Mouse (Mus musculus) heart, postnatal 25 days (tissue): ENCODE measurements around the gene Daam1. TPM values are rescaled to one million over a fixed set of nuclear protein-coding genes. Genes with fewer than 3 reads are reported as not detected.

ENCODE experiments used
- DNase-seq: peaks from one replicate; pipeline ENCODE4 v3.0.0; 2022; ENCODE audit warnings: low spot score
- intact Hi-C: fragments of 180-260 bp; cut with DNase I; formaldehyde crosslinking; loops from one replicate; pipeline ENCODE4 v1.15.1; 2025
- total RNA-seq, 2 experiments: library from RNA; stranded (reverse); gene quantifications; 2 replicates each; pipeline ENCODE4 v1.2.3; 2021

The Daam1 gene
- total RNA-seq, 2 experiments from 2014 or later, result 78.6 to 79.5 TPM

GRCm38 (mm10) chr12:71912262-71912661 lies 81.4 kb downstream of the Daam1 start:
- DNase-seq, result no peak
- intact Hi-C loops, result no loop called here

GRCm38 (mm10) chr12:71919156-71919555 lies 88.3 kb downstream of the Daam1 start:
- DNase-seq, result no peak
- intact Hi-C loops, result no loop called here

GRCm38 (mm10) chr12:71919962-71920361 lies 89.1 kb downstream of the Daam1 start:
- intact Hi-C loops, result no loop called here
- DNase-seq, result no peak

GRCm38 (mm10) chr12:71922827-71923381 lies 92.0 kb downstream of the Daam1 start:
- intact Hi-C loops, result no loop called here

GRCm38 (mm10) chr12:71924978-71925529 lies 94.2 kb downstream of the Daam1 start:
- intact Hi-C loops, result no loop called here
- no peak for DNase-seq

More at GRCm38 (mm10) chr12:71922827-71923381, 92.0 kb downstream of the Daam1 start:
- DNase-seq, result no peak

GRCm38 (mm10) chr12:71925990-71926700 lies 95.3 kb downstream of the Daam1 start:
- intact Hi-C loops, result no loop called here
- DNase-seq, result no peak

DNA sequence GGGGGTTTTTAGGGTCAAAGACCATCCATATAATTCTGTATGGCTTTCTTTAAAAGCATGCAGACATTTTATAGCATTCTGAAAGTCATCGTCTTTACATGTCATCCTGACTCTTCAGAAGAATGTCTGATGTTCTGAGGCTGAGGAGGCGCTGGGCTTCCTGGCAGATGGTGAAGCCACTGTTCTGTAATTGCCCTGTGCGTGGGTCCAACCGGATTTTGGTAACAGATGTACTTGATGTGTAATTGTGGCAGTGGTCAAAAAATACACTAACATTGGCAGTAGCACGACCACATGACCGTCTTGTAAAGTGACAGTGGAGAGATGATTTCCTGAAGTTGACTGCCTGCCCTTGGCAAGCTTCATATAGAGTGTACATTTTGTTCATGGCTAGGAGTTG lies 97.2 kb downstream of the Daam1 start:
- intact Hi-C loops, result no loop called here
- DNase-seq, result no peak

DNA sequence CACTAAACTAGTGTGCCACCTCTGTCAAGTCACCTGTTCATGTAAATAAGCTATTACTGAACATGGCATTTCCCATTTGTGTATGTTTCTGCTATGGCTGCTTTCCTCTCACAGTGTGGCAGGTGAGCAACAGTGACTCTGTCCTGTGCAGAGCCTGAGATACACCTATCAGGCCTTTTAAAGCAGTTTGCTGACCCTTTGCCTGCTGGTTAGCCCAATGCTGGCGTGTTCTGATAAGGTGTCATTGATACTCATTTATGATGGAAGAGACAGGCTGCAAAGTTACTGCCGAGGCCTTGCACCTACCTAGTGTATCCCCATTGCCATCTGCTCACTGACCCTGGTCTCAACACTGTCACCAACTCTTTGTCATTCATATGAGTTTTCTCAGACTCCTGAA lies 99.0 kb downstream of the Daam1 start:
- intact Hi-C loops, result no loop called here
- no peak for DNase-seq

- no peak for DNase-seq
These were observed 101.8 kb downstream of the Daam1 start for GRCm38 (mm10) chr12:71932433-71933386.

DNA sequence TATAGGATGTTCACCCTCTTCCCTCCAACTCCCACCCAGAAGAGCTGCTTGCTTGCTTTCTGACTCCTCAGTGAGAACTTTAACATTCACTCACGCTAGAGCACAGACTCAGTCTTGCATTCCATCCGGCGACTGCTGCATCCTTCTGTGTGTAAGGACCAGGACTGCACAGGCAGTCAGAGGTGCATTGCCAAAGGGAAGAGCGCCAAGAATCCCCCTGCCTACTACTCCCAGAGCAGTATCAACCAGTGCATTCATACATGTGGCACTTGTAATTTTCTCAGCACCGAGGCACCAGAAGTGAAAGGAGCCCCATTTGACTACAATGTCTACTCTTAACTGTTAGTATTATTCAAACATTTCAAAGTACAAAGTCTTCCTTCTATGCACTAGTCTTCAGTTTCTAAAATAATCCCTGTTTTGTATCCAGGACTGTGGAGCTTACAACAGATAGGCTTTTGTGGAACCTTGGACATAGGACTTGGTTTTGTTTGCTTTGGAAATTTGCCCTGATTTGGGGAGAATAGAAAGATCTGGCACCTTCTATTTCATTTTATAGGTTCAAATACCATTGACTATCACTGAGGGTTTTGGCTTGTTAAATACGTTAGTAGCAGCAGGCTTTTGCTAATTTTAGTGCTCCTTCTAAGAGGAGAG lies 103.2 kb downstream of the Daam1 start:
- no peak for DNase-seq
- intact Hi-C loops, result no loop called here

More at GRCm38 (mm10) chr12:71932433-71933386, 101.8 kb downstream of the Daam1 start:
- intact Hi-C loops, result no loop called here

- DNase-seq, result peak; percentile 14
These were observed 105.8 kb downstream of the Daam1 start for GRCm38 (mm10) chr12:71936636-71937035.

GRCm38 (mm10) chr12:71938513-71938912 lies 107.6 kb downstream of the Daam1 start:
- intact Hi-C loops, result loop anchor here (2.0 to 5.0 kb wide), 2 partner anchors 42 to 106 kb away; partner anchors contain the start of gene Daam1
- DNase-seq, result peak; percentile 12

More at GRCm38 (mm10) chr12:71936636-71937035, 105.8 kb downstream of the Daam1 start:
- intact Hi-C loops, result loop anchor here (5.0 kb wide), 1 partner anchor 104 kb away; the partner anchor contains the start of gene Daam1

DNA sequence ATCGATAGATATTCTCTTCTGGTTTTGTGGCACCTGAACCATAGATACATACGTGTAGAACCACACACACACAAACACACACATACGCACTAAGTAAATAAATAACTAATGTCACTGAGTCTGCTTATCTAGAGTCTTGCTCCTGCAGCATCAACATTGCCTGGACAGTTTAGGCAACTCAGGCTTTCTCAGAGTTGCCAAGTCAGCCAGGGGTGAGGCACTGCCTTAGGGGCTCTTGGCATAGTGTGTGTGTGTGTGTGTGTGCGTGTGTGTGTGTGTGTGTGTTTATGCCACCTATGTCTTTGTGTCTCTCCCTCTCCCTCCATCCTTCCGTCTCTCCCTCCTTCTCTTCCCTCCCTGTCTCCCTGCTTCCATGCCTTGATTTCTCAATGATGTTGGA lies 110.4 kb downstream of the Daam1 start:
- DNase-seq, result no peak

DNA sequence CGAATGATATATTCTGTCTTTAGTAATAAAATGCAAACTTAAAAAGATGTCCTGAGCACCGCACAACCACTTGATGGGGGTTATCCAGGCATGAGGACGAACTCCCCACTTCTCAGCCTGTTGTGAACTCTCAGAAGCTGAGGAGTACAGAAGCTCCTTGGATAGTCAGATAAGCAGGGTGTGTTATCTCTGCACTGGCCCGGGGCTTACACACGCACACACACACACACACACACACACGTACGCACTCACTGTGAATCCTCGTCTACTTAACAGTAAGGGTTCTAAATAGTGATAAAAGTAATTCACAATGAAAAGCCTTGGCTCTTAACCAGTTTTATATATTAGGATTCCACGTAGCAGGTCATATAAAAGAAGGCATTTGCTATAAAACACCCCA lies 112.2 kb downstream of the Daam1 start:
- intact Hi-C loops, result no loop called here
- DNase-seq, result no peak

More for the DNA sequence above, 110.4 kb downstream of the Daam1 start:
- intact Hi-C loops, result no loop called here

DNA sequence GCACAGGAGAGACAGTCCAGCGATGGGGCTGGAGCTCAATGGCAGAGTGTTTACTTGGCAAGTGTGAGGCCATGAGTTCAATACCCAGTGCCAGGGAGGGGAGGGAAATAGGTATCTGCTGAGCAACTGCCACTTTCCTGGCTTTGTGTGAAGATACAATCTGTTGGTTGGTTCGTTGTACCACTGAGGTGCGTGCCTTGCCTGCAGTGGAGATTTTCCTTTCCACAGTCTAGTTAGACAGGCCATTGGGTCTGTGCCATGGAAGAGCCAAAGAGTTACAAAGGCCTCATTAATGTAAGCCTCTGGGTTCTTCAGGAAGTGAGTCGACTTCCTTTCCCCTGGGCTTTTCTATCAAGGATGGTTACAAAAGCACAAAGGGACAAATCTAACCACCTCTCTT lies 112.8 kb downstream of the Daam1 start:
- intact Hi-C loops, result no loop called here
- no peak for DNase-seq

- intact Hi-C loops, result no loop called here
- no peak for DNase-seq
These were observed 115.0 kb downstream of the Daam1 start for GRCm38 (mm10) chr12:71945844-71946243.

DNA sequence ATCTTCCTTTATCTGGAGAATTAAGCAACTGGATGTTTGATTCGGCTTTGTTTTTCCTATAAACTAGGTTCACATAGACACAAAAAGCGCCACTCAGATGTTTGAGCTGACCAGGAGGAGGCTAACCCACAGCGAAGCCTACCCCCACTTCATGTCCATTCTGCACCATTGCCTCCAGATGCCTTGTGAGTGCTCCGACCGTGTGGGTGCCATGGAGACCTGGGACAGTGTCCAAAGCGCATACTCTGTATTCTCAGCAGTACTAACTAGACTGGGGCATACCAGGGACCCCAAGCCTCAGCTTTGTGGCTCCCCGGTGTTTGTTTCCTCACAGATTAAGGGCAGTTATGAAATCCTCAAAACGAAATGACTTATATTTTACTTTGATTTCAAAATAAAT lies 115.6 kb downstream of the Daam1 start:
- intact Hi-C loops, result no loop called here
- no peak for DNase-seq

- no peak for DNase-seq
- intact Hi-C loops, result no loop called here
These were observed 118.1 kb downstream of the Daam1 start for GRCm38 (mm10) chr12:71948972-71949371.

DNA sequence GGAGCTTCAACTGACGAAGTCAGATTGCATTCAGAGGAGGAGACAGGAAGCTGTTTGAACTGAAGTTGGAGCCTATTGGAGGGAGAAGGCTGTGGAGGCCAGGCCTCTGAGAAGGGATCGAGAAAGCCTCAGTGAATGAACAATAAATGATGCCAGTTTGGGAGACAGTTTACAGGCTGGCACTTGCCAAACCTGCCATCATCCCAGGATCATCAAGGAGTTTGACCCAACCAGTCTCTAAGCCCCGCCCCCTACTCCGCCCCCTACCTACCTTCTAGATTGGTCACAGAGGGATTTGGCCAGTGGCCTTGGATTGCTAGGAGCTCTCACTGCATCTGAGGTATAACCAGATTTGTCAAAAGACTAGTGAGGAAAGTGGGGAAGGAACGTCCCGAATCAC lies 118.7 kb downstream of the Daam1 start:
- DNase-seq, result no peak
- intact Hi-C loops, result no loop called here
